Mouse (Mus musculus): ENCODE data around the gene Crot. TPM values are rescaled to one million over a fixed set of nuclear protein-coding genes. Genes with fewer than 3 reads are reported as not detected.
"Not testable (repeated sequence)": the region's sequence is repeated elsewhere in the genome, so short reads cannot be mapped to it uniquely, and the experiment has no call there.

Gene Crot
- polyA plus RNA-seq, 1 experiment from 2014 or later = 57.5 TPM

GRCm38 (mm10) chr5:8970694-8971093, 26.4 kb downstream of the Crot start:
- no peaks in the 10 kb centered on the region for H3K9me3 ChIP-seq (ENCODE audit: low read length)
- H3K27ac ChIP-seq (ENCODE audit: low read length) = no peak overlapping the region
- H3K4me3 ChIP-seq (ENCODE audit: low read length) = no peak overlapping the region
- H3K36me3 ChIP-seq (ENCODE audit: insufficient read depth, low read length) = peaks cover 60% of the 10 kb centered on the region
- WGBS = 90% methylated on average over 2 of the region's 2 CpGs
- no peak overlapping the region for H3K4me2 ChIP-seq (replicated peaks; ENCODE audit: low read depth, low read length)
- no peak for ATAC-seq (ENCODE audit: low FRiP score, low TSS enrichment)
- H3K9ac ChIP-seq (replicated peaks; ENCODE audit: low read length) = no peak overlapping the region
- H3K4me1 ChIP-seq (ENCODE audit: insufficient read depth, low read length) = no peaks in the 10 kb centered on the region
- H3K27me3 ChIP-seq (ENCODE audit: insufficient read depth, low read length) = no peaks in the 10 kb centered on the region

- Histone ChIP-seq H3K4me3 (ENCODE audit: low read length) (no peak overlapping the region), H3K9ac (replicated peaks; ENCODE audit: low read length) (no peak overlapping the region), H3K4me2 (replicated peaks; ENCODE audit: low read depth, low read length) (no peak overlapping the region), H3K9me3 (ENCODE audit: low read length) (no peaks in the 10 kb centered on the region), H3K36me3 (ENCODE audit: insufficient read depth, low read length) (peaks cover 42% of the 10 kb centered on the region), H3K4me1 (ENCODE audit: insufficient read depth, low read length) (no peaks in the 10 kb centered on the region), H3K27ac (ENCODE audit: low read length) (no peak overlapping the region), H3K27me3 (ENCODE audit: insufficient read depth, low read length) (no peaks in the 10 kb centered on the region)
- ATAC-seq (ENCODE audit: low FRiP score, low TSS enrichment) = no peak
- WGBS = 87% methylated on average over 5 of the region's 5 CpGs
Measured at GRCm38 (mm10) chr5:8964487-8964886, 32.6 kb downstream of the Crot start.

- Histone ChIP-seq H3K4me1 (ENCODE audit: insufficient read depth, low read length) (no peaks in the 10 kb centered on the region), H3K36me3 (ENCODE audit: insufficient read depth, low read length) (peaks cover 18% of the 10 kb centered on the region), H3K27ac (ENCODE audit: low read length) (no peak overlapping the region), H3K4me3 (ENCODE audit: low read length) (no peak overlapping the region), H3K4me2 (replicated peaks; ENCODE audit: low read depth, low read length) (no peak overlapping the region), H3K9ac (replicated peaks; ENCODE audit: low read length) (no peak overlapping the region), H3K9me3 (ENCODE audit: low read length) (no peaks in the 10 kb centered on the region), H3K27me3 (ENCODE audit: insufficient read depth, low read length) (no peaks in the 10 kb centered on the region)
- no peak for ATAC-seq (ENCODE audit: low FRiP score, low TSS enrichment)
- 82% methylated on average over 4 of the region's 4 CpGs for WGBS
Measured at GRCm38 (mm10) chr5:8960534-8960933, 36.6 kb downstream of the Crot start.

GRCm38 (mm10) chr5:8955544-8955943, 41.6 kb downstream of the Crot start:
- no peaks in the 10 kb centered on the region for H3K4me1 ChIP-seq (ENCODE audit: insufficient read depth, low read length)
- H3K9ac ChIP-seq (replicated peaks; ENCODE audit: low read length) = no peak overlapping the region
- no peak overlapping the region for H3K4me2 ChIP-seq (replicated peaks; ENCODE audit: low read depth, low read length)
- no peaks in the 10 kb centered on the region for H3K27me3 ChIP-seq (ENCODE audit: insufficient read depth, low read length)
- H3K36me3 ChIP-seq (ENCODE audit: insufficient read depth, low read length) = no peaks in the 10 kb centered on the region
- H3K4me3 ChIP-seq (ENCODE audit: low read length) = no peak overlapping the region
- H3K9me3 ChIP-seq (ENCODE audit: low read length) = no peaks in the 10 kb centered on the region
- H3K27ac ChIP-seq (ENCODE audit: low read length) = no peak overlapping the region
- 96% methylated on average over 3 of the region's 3 CpGs for WGBS
- no peak for ATAC-seq (ENCODE audit: low FRiP score, low TSS enrichment)

- Histone ChIP-seq H3K4me2 (replicated peaks; ENCODE audit: low read depth, low read length) (no peak overlapping the region), H3K4me1 (ENCODE audit: insufficient read depth, low read length) (no peaks in the 10 kb centered on the region), H3K27ac (ENCODE audit: low read length) (no peak overlapping the region), H3K4me3 (ENCODE audit: low read length) (no peak overlapping the region), H3K27me3 (ENCODE audit: insufficient read depth, low read length) (no peaks in the 10 kb centered on the region), H3K36me3 (ENCODE audit: insufficient read depth, low read length) (no peaks in the 10 kb centered on the region), H3K9ac (replicated peaks; ENCODE audit: low read length) (no peak overlapping the region), H3K9me3 (ENCODE audit: low read length) (no peaks in the 10 kb centered on the region)
- ATAC-seq (ENCODE audit: low FRiP score, low TSS enrichment) = no peak
- WGBS = 78% methylated on average over 2 of the region's 2 CpGs
Measured at GRCm38 (mm10) chr5:8953660-8954059, 43.5 kb downstream of the Crot start.

DNA sequence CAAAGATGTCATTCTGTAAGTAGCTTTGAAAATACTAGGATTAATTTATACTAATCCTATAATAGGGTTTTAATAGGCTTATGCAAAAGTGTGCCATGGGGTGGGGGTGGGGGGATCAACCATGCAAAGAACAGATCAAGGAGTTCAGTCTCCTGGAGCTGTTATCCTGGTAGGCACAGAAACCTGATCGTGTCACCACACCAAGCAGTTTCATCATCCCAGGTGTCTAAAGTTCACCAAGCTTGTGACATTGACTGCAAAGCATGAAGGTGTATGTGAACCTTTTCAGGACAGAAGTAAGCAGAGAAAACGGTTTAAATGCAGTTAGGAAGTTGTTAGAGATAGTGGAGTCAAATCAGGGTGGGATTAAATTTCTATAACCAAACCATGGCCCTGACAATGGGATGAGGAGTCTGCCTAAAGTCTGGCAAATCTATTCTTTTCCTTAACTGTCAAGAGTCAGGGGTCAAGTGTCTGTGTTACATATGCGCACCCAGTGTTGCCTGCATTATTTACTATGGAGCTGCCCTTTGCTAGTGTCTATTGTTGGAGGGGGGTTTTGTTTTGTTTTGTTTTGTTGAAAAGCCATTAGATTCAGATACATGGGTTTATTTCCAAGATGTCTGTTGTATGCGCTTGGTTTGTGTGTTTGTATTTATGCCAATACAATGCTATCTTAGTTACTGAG, 49.6 kb downstream of the Crot start:
- H3K36me3 ChIP-seq (ENCODE audit: insufficient read depth, low read length) = no peaks in the 10 kb centered on the region
- WGBS = 46% methylated on average over 4 of the region's 4 CpGs
- H3K4me1 ChIP-seq (ENCODE audit: insufficient read depth, low read length) = no peaks in the 10 kb centered on the region
- no peak for ATAC-seq (ENCODE audit: low FRiP score, low TSS enrichment)
- H3K27ac ChIP-seq (ENCODE audit: low read length) = no peak overlapping the region
- H3K9me3 ChIP-seq (ENCODE audit: low read length) = no peaks in the 10 kb centered on the region
- H3K4me3 ChIP-seq (ENCODE audit: low read length) = no peak overlapping the region
- H3K27me3 ChIP-seq (ENCODE audit: insufficient read depth, low read length) = no peaks in the 10 kb centered on the region
- H3K9ac ChIP-seq (replicated peaks; ENCODE audit: low read length) = no peak overlapping the region
- H3K4me2 ChIP-seq (replicated peaks; ENCODE audit: low read depth, low read length) = no peak overlapping the region

- 78% methylated on average over 3 of the region's 3 CpGs for WGBS
Measured at GRCm38 (mm10) chr5:8943836-8944235, 53.3 kb downstream of the Crot start.

DNA sequence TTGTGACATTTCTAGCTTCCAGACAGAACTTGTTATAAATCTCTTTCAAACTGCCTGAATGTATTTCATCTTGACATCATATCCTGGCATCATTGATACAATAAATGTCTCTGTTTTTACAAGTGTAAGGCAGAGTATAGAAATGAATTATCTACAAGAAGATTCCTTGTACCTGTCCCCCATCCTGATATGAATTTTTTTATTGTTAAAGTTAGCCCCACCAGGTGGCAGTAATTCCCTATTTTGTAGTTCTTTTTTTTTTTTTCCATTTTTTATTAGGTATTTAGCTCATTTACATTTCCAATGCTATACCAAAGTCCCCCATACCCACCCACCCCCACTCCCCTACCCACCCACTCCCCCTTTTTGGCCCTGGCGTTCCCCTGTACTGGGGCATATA, 55.9 kb downstream of the Crot start:
- not testable (repeated sequence) for H3K27me3 ChIP-seq (ENCODE audit: insufficient read depth, low read length); H3K27ac ChIP-seq (ENCODE audit: low read length); H3K4me3 ChIP-seq (ENCODE audit: low read length); H3K36me3 ChIP-seq (ENCODE audit: insufficient read depth, low read length); H3K4me1 ChIP-seq (ENCODE audit: insufficient read depth, low read length); H3K9ac ChIP-seq (replicated peaks; ENCODE audit: low read length); ATAC-seq (ENCODE audit: low FRiP score, low TSS enrichment); H3K4me2 ChIP-seq (replicated peaks; ENCODE audit: low read depth, low read length); H3K9me3 ChIP-seq (ENCODE audit: low read length)
- no CpG with 5 or more reads among the region's 1 CpGs for WGBS

More at GRCm38 (mm10) chr5:8943836-8944235, 53.3 kb downstream of the Crot start:
- Histone ChIP-seq H3K27me3 (ENCODE audit: insufficient read depth, low read length) (no peaks in the 10 kb centered on the region), H3K9me3 (ENCODE audit: low read length) (no peaks in the 10 kb centered on the region), H3K9ac (replicated peaks; ENCODE audit: low read length) (no peak overlapping the region), H3K36me3 (ENCODE audit: insufficient read depth, low read length) (no peaks in the 10 kb centered on the region), H3K4me1 (ENCODE audit: insufficient read depth, low read length) (no peaks in the 10 kb centered on the region), H3K4me3 (ENCODE audit: low read length) (no peak overlapping the region), H3K27ac (ENCODE audit: low read length) (no peak overlapping the region), H3K4me2 (replicated peaks; ENCODE audit: low read depth, low read length) (no peak overlapping the region)
- ATAC-seq (ENCODE audit: low FRiP score, low TSS enrichment) = no peak

- Histone ChIP-seq H3K9me3 (ENCODE audit: low read length) (no peaks in the 10 kb centered on the region), H3K4me2 (replicated peaks; ENCODE audit: low read depth, low read length) (no peak overlapping the region), H3K4me3 (ENCODE audit: low read length) (no peak overlapping the region), H3K27ac (ENCODE audit: low read length) (no peak overlapping the region), H3K36me3 (ENCODE audit: insufficient read depth, low read length) (no peaks in the 10 kb centered on the region), H3K27me3 (ENCODE audit: insufficient read depth, low read length) (no peaks in the 10 kb centered on the region), H3K4me1 (ENCODE audit: insufficient read depth, low read length) (no peaks in the 10 kb centered on the region), H3K9ac (replicated peaks; ENCODE audit: low read length) (no peak overlapping the region)
- ATAC-seq (ENCODE audit: low FRiP score, low TSS enrichment) = peak; percentile 49; the same call in 1 of the 2 replicates
- WGBS = 66% methylated on average over 7 of the region's 7 CpGs
Measured at GRCm38 (mm10) chr5:8937965-8938364, 59.2 kb downstream of the Crot start.

DNA sequence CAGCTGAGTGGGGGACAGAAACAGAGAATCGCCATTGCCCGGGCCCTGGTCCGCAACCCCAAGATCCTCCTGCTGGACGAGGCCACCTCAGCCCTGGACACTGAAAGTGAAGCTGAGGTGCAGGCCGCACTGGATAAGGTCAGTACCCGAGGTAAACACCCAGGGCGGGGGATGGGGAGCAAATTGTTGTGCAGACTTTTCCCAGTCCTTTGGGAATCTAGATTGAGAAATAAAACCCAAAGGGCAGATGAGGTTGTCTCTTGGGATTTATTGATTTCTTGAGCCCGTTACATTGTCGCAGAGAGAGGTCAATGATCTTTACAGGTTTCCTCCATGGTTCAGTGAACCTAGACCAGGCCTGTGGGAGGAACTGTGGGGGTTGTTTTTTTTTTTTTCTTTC, 68.7 kb downstream of the Crot start:
- Histone ChIP-seq H3K4me2 (replicated peaks; ENCODE audit: low read depth, low read length) (no peak overlapping the region), H3K9me3 (ENCODE audit: low read length) (peaks cover 7% of the 10 kb centered on the region; the same call in 1 of the 2 replicates), H3K9ac (replicated peaks; ENCODE audit: low read length) (no peak overlapping the region), H3K27ac (ENCODE audit: low read length) (no peak overlapping the region), H3K4me3 (ENCODE audit: low read length) (no peak overlapping the region), H3K27me3 (ENCODE audit: insufficient read depth, low read length) (no peaks in the 10 kb centered on the region), H3K36me3 (ENCODE audit: insufficient read depth, low read length) (no peaks in the 10 kb centered on the region), H3K4me1 (ENCODE audit: insufficient read depth, low read length) (no peaks in the 10 kb centered on the region)
- WGBS = 51% methylated on average over 9 of the region's 9 CpGs
- ATAC-seq (ENCODE audit: low FRiP score, low TSS enrichment) = no peak
